Mouse (Mus musculus): ENCODE data around the gene Lrrc73.

- TF ChIP-seq POLR2A (IDR thresholded peaks at IDR 0.05; ENCODE audit: borderline replicate concordance, low read depth, low read length) (no peak), CTCF (IDR thresholded peaks at IDR 0.05; ENCODE audit: low read depth, low read length) (no peak)
Measured at GRCm38 (mm10) chr17:46296601-46297000, 43.3 kb downstream of the Lrrc73 start.
